Mouse (Mus musculus) lung, adult 2 months (tissue): Measurements from ENCODE around the gene Arl16.

Experiments used
- CTCF ChIP-seq: fragments of 200-500 bp; IDR thresholded peaks from 2 replicates; pipeline ENCODE4 v1.5.1; 2011; ENCODE audit warnings: mild to moderate bottlenecking, low read length, control low read depth; ENCODE audit not compliant: insufficient read depth
- POLR2A ChIP-seq: fragments of 200-500 bp; IDR thresholded peaks from 2 replicates; pipeline ENCODE4 v1.6.1; 2011; ENCODE audit warnings: low read depth, mild to moderate bottlenecking, control low read depth, low read length, borderline replicate concordance; ENCODE audit errors: extremely low read depth

GRCm38 (mm10) chr11:120458847-120459597, 8.4 kb downstream of the Arl16 start:
- TF ChIP-seq CTCF (peak; percentile 10; the same call in 1 of the 2 replicates), POLR2A (no peak)
